Mouse (Mus musculus): ENCODE data around the gene Gpr152. TPM values are rescaled to one million over a fixed set of nuclear protein-coding genes. Genes with fewer than 3 reads are reported as not detected.

The Gpr152 gene
- total and polyA plus RNA-seq, 2 experiments from 2014 or later: 0.19 TPM; not detected in 1

- Histone ChIP-seq H3K27ac (ENCODE audit: low read depth, low read length) (no peak overlapping the region), H3K9me3 (ENCODE audit: low read length) (no peaks in the 10 kb centered on the region), H3K9ac (no peak overlapping the region), H3K4me3 (ENCODE audit: low read depth, low read length) (no peak overlapping the region), H3K4me1 (ENCODE audit: insufficient read depth) (no peaks in the 10 kb centered on the region), H3K27me3 (ENCODE audit: insufficient read depth, low read length) (no peaks in the 10 kb centered on the region), H3K36me3 (ENCODE audit: insufficient read depth) (peaks cover 5% of the 10 kb centered on the region), H3K4me2 (ENCODE audit: low read depth) (no peak overlapping the region)
- DNase-seq (no peak), ATAC-seq (no peak)
- no peak for TF ChIP-seq CTCF (IDR thresholded peaks at IDR 0.05; ENCODE audit: low read depth)
- 77% methylated on average over 5 of the region's 5 CpGs for WGBS
Observed at GRCm38 (mm10) chr19:4137913-4138312, 1.7 kb upstream of the Gpr152 start.

- H3K27me3 ChIP-seq (ENCODE audit: insufficient read depth, low read length): no peaks in the 10 kb centered on the region
- WGBS: 80% methylated on average over 6 of the region's 6 CpGs
- no peaks in the 10 kb centered on the region for H3K4me1 ChIP-seq (ENCODE audit: insufficient read depth)
- no peak overlapping the region for H3K4me3 ChIP-seq (ENCODE audit: low read depth, low read length)
- no peak overlapping the region for H3K9ac ChIP-seq
- H3K27ac ChIP-seq (ENCODE audit: low read depth, low read length): no peak overlapping the region
- H3K4me2 ChIP-seq (ENCODE audit: low read depth): no peak overlapping the region
- H3K9me3 ChIP-seq (ENCODE audit: low read length): no peaks in the 10 kb centered on the region
- TF ChIP-seq CTCF (IDR thresholded peaks at IDR 0.05; ENCODE audit: low read depth): no peak
- ATAC-seq (no peak), DNase-seq (no peak)
- H3K36me3 ChIP-seq (ENCODE audit: insufficient read depth): no peaks in the 10 kb centered on the region
Observed at GRCm38 (mm10) chr19:4140147-4140546, 560 bp downstream of the Gpr152 start.

GRCm38 (mm10) chr19:4142416-4143173 is 3.0 kb downstream of the Gpr152 start:
- Histone ChIP-seq H3K36me3 (ENCODE audit: insufficient read depth) (no peaks in the 10 kb centered on the region), H3K27me3 (ENCODE audit: insufficient read depth, low read length) (no peaks in the 10 kb centered on the region), H3K9ac (no peak overlapping the region), H3K4me1 (ENCODE audit: insufficient read depth) (no peaks in the 10 kb centered on the region), H3K4me2 (ENCODE audit: low read depth) (no peak overlapping the region), H3K4me3 (ENCODE audit: low read depth, low read length) (no peak overlapping the region), H3K9me3 (ENCODE audit: low read length) (no peaks in the 10 kb centered on the region), H3K27ac (ENCODE audit: low read depth, low read length) (no peak overlapping the region)
- no peak for DNase-seq
- no peak for ATAC-seq
- 88% methylated on average over 18 of the region's 18 CpGs for WGBS
- TF ChIP-seq CTCF (IDR thresholded peaks at IDR 0.05; ENCODE audit: low read depth): no peak

- no peak within 1 kb of the TSS for H3K27ac ChIP-seq (ENCODE audit: low read depth, low read length)
Observed at GRCm38 (mm10) chr19:4143759-4144268, 4.2 kb downstream of the Gpr152 start, which contains the start of gene Cabp4. Gene Cabp4 (minus strand): TSS chr19:4144033.

GRCm38 (mm10) chr19:4144550-4145498 is 5.2 kb downstream of the Gpr152 start:
- H3K4me1 ChIP-seq (ENCODE audit: insufficient read depth): peaks cover 8% of the 10 kb centered on the region; the same call in 1 of the 2 replicates
- DNase-seq (no peak), ATAC-seq (no peak)
- WGBS: 83% methylated on average over 16 of the region's 16 CpGs
- no peak overlapping the region for H3K9ac ChIP-seq
- no peak overlapping the region for H3K27ac ChIP-seq (ENCODE audit: low read depth, low read length)
- no peaks in the 10 kb centered on the region for H3K27me3 ChIP-seq (ENCODE audit: insufficient read depth, low read length)
- no peak for TF ChIP-seq CTCF (IDR thresholded peaks at IDR 0.05; ENCODE audit: low read depth)
- H3K36me3 ChIP-seq (ENCODE audit: insufficient read depth): no peaks in the 10 kb centered on the region
- H3K4me3 ChIP-seq (ENCODE audit: low read depth, low read length): no peak overlapping the region
- no peaks in the 10 kb centered on the region for H3K9me3 ChIP-seq (ENCODE audit: low read length)
- H3K4me2 ChIP-seq (ENCODE audit: low read depth): no peak overlapping the region

More at GRCm38 (mm10) chr19:4143759-4144268, 4.2 kb downstream of the Gpr152 start, which contains the start of gene Cabp4:
- Histone ChIP-seq H3K9ac (no peak within 1 kb of the TSS), H3K27me3 (ENCODE audit: insufficient read depth, low read length) (no peaks in the 10 kb centered on the region), H3K4me1 (ENCODE audit: insufficient read depth) (peaks cover 1% of the 10 kb centered on the region; the same call in 1 of the 2 replicates), H3K4me3 (ENCODE audit: low read depth, low read length) (no peak within 1 kb of the TSS), H3K9me3 (ENCODE audit: low read length) (no peaks in the 10 kb centered on the region), H3K4me2 (ENCODE audit: low read depth) (no peak within 1 kb of the TSS), H3K36me3 (ENCODE audit: insufficient read depth) (no peaks in the 10 kb centered on the region)
- DNase-seq (no peak), ATAC-seq (no peak)
- TF ChIP-seq CTCF (IDR thresholded peaks at IDR 0.05; ENCODE audit: low read depth): no peak
- 85% methylated on average over 7 of the region's 7 CpGs for WGBS

GRCm38 (mm10) chr19:4145936-4146335 is 6.3 kb downstream of the Gpr152 start:
- TF ChIP-seq CTCF (IDR thresholded peaks at IDR 0.05; ENCODE audit: low read depth): no peak
- DNase-seq: no peak
- no peak overlapping the region for H3K27ac ChIP-seq (ENCODE audit: low read depth, low read length)

More at GRCm38 (mm10) chr19:4145936-4146335, 6.3 kb downstream of the Gpr152 start:
- Histone ChIP-seq H3K4me3 (ENCODE audit: low read depth, low read length) (no peak overlapping the region), H3K9me3 (ENCODE audit: low read length) (no peaks in the 10 kb centered on the region), H3K4me1 (ENCODE audit: insufficient read depth) (peaks cover 8% of the 10 kb centered on the region; the same call in 1 of the 2 replicates), H3K4me2 (ENCODE audit: low read depth) (no peak overlapping the region), H3K36me3 (ENCODE audit: insufficient read depth) (peaks cover 9% of the 10 kb centered on the region; the same call in 1 of the 2 replicates), H3K27me3 (ENCODE audit: insufficient read depth, low read length) (no peaks in the 10 kb centered on the region), H3K9ac (no peak overlapping the region)
- no peak for ATAC-seq
- 83% methylated on average over 5 of the region's 5 CpGs for WGBS

All from forebrain, postnatal 0 days (tissue).